Mouse (Mus musculus) CD4-positive naive resting alpha-beta T cell, adult 57 days (primary cell): Measurements from ENCODE around the gene Ascc3. TPM values are rescaled to one million over a fixed set of nuclear protein-coding genes. Genes with fewer than 3 reads are reported as not detected.

Experiments used
- total RNA-seq: library from RNA; stranded (reverse); gene quantifications from one replicate; pipeline ENCODE4 v1.2.4, GENCODE M21; 2023

Gene Ascc3
- 114 TPM for total RNA-seq

DNA sequence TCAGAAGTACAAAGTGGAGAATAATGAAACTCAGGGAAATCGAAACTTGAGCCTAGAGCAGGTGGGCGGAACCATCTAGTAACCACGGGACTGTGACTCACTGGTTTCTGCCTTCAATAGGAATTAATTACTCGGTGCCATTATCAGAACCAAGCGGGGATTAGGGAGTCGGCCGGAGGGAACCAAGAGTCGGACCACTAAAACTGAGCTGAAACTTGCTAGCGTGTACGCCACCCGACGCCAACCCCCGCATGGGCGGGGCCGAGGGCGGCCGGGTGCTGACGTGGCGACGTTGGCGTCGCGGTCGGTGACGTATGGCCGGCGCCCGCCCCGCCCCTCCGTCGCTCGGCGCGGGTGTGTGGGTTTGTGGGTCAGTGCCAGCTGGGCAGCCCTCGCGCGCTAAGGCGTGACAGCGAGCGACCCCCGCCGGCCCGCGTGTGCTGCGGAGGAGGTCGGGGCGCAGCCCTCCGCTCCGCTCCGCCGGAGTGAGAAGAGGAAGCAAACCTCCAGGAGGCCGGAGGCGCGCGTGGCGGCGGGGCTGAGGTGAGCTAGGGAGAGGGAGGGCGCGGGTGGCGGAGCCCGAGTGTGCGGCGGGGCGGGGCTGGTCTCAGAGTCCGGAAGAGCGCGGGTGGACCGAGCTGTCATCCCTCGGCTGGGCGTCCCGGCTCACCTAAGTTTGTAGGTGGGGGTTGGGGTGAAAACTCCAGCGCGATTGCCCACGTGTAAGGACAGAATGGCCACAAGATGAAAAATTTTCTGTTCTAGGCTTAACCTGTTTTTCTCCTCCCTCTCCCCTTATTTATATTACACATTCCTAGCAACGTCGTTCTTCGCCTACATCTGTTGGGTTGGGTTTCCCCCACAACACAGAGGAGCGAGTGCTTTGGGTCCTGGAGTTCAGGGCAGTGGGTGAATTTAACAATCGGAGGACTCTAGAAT lies at the start of gene Ascc3:
TSS of gene Ascc3 (plus strand) at position 315 of the 939 bp plus-strand sequence.

DNA sequence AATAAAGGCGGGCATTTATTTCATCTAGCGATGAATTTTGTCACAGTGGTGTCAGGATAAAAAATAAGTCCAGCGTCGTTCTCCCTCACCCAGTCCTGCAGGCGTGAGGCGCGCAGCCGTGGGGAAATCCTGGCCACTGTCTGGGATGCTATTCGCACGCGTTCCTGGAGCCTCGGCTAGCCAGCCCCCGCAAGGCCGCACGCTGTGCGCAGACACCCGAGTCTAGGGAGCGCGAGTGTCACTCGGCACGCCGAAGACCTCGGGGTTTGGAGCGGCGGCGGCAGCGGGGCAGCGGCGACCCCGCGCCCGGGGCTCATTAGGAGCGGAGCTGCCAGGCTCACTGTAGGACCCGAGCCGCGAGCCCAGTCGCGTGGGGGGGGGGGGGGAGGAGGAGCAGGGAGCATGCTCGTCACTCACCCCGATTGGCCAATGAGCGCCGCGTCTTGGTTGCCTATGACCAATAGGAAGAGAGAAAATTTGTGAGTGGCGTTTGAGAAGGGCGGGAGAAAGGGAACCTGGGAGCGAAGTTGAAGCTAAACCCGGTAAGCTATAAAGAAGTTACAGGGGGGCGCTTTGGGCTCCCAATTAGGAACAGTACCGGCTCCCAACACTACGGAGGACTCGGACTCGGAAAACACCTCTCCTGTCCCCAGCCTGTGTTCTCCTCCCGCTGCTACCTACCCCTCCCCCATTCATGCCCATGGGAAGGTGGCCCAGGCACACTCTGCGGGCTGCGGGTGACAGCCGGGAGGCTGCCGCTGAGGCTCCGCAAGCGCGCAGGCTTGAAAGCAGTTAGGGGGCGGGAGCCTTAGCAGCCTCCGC lies 301.9 kb downstream of the Ascc3 start, which contains the start of gene Sim1:
TSS of gene Sim1 (plus strand) at position 585 of the 822 bp plus-strand sequence.

